Mouse (Mus musculus) splenic B cell, adult 2 months (primary cell): ENCODE data around the gene Tssk4.

Source experiments
- DNase-seq: peaks from one replicate; pipeline ENCODE4 v3.0.0-alpha.2; 2011; ENCODE audit warnings: low read depth, low spot score
- H3K27me3 ChIP-seq: 2 replicates; pipeline ENCODE4 v1.6.1; 2012; ENCODE audit warnings: mild to moderate bottlenecking, low read length, moderate library complexity, mixed read lengths; ENCODE audit not compliant: control insufficient read depth, poor library complexity, insufficient read depth, severe bottlenecking
- H3K36me3 ChIP-seq: 2 replicates; pipeline ENCODE4 v1.6.1; 2012; ENCODE audit warnings: mild to moderate bottlenecking, low read length, moderate library complexity, mixed read lengths; ENCODE audit not compliant: control insufficient read depth, poor library complexity, insufficient read depth, severe bottlenecking

Gene Tssk4

DNA sequence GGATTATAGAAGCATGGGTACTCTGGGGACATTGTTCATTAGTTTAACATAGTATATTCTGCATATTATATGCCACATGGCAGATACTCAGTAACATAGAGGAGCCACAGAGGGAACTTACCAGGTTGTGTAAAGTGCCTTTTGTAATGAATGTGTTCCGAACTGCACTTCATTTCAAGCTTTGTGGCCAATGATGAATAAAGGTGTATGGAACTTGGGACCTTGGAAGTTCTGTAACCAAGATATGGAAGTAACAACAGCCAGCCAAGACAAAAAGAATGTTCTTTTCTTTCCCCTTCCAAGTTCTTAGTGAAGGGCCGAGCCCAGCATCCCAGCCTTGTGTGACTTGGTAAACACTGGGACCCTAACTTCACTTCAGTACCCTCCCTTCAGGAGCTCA, at the start of gene Tssk4:
TSS of gene Tssk4 (plus strand) at position 301 of the 400 bp plus-strand sequence.
- Histone ChIP-seq H3K27me3 (no peaks in the 10 kb centered on the region), H3K36me3 (no peaks in the 10 kb centered on the region)
- DNase-seq = no peak

DNA sequence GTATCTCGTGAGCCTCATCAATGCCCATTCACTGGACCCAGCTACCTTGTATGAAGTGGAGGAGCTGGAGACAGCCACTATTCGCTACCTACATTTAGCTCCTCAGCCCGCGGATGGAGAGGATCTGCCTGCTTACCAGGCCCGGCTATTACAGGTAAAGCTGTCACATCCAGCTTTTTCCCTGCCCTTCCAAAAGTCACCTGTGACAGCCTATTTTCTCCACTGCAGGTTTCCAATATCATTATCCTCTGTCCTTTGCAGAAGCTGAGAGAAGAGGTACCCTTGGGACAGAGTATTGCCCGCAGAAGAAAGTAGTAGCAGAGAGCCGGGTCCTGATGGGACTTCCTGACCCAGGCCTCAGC, 46.7 kb upstream of the Tssk4 start, which contains the start of gene Irf9:
TSS of gene Irf9 (plus strand) at position 301 of the 362 bp plus-strand sequence.
- DNase-seq = no peak
- H3K27me3 ChIP-seq = no peaks in the 10 kb centered on the region
- peaks cover 20% of the 10 kb centered on the region for H3K36me3 ChIP-seq

DNA sequence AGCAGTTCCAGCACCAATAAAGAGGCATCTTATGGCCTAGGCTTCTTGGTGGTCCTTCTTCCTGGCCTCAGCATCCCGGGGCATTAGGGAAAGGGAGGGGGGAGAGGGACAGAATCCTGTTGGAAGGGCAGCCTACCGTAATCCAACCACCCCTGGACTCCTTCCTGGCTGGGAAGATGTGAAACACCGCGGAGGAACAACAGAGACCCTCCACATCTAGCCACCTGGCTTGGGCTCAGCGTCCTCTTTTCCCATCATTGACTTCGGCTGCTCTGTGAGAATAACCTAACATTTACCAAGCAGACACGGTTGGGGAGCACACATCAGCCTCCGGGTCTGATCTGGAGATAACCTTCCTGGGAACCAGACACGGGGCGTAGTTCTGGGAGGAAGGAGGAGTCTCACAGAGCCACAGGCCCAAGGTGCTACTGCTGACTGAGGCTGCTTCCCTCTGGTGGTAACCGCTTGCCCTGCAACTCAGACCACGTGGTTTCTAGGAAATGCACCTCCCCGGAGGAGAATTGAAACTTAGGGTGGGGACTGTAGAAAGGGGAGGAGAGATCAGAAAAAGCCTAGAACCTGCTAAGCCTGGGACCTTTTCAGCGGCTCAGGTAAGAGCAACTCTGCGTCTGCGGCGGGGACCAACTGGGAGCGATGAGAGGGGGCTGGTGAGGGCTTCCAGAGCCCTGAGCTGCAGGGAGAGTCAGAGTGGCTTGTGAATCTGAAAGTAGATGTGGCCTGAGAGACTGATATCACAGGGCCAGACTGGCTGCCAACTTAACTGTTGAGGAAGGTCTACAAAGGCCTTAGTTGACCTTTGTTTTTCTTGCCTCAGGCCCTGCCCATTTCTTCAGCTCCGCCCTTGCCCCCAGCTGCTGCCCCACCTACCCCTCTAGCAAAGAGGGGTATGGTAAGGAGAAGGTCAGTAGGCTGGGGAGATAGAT, 46.1 kb upstream of the Tssk4 start:
- no peaks in the 10 kb centered on the region for H3K27me3 ChIP-seq
- peaks cover 19% of the 10 kb centered on the region for H3K36me3 ChIP-seq
- peak; percentile 96 for DNase-seq

DNA sequence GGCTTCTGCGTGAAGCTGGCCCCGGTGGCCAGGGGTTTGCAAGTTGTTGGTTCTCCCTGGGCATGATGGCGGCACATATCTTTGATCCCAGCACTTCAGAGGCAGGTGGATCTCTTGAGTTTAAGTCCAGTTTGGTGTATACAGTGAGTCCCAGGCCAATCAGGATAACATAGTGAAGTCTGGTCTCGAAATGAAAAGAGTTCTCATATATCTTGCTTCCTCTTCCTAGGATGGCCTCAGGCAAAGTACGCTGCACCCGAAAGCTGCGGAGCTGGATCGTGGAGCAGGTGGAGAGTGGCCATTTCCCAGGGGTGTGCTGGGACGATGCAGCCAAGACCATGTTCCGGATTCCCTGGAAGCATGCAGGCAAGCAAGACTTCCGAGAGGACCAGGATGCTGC, 45.2 kb upstream of the Tssk4 start:
- Histone ChIP-seq H3K36me3 (peaks cover 20% of the 10 kb centered on the region), H3K27me3 (no peaks in the 10 kb centered on the region)
- DNase-seq = no peak

DNA sequence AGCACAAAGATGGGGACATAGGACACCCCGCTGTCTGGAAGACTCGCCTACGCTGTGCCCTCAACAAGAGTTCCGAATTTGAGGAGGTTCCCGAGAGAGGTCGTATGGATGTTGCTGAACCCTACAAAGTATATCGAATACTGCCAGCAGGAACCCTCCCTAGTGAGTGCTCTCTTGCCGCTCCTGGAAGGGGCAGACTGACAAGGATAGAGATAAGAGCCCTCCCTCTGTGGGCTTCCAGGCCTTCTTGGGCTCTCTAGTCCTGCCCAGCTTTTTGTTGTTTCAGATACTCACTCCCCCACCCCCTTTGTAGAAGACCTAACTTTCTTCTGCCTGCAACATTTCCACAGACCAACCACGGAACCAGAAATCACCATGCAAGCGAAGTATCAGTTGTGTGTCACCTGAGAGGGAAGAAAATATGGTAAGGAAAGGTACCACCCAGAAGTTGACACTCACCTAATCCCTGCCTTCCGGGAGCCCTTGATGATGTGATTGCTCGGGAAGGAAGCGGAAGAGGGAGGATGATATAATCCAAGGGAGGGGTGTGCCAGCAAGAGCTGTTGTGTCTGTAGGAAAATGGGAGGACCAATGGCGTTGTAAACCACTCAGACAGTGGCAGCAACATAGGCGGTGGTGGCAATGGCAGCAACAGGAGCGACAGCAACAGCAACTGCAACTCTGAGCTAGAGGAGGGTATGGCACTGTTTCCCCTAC, 44.1 kb upstream of the Tssk4 start:
- no peak for DNase-seq
- H3K36me3 ChIP-seq = peaks cover 20% of the 10 kb centered on the region
- no peaks in the 10 kb centered on the region for H3K27me3 ChIP-seq

DNA sequence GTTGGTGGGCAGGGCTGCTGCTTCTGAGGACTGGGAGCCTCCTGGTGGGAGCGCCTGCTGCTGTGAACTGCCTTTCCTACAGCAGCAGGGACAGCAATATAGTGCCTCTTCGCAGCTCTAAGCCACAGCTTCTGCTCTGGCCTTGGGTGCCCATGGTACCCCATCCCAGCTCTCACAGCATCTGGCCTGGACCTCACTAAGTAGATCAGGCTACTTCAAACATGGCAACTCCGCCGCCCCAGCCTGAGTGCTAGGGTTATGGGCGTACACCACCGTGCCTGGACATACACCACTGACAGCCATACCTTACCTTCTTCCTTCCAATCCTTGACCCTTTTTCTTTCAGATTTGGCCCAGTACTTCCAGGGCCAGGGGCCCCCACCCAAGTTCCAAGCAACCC, 41.6 kb upstream of the Tssk4 start:
- Histone ChIP-seq H3K36me3 (peaks cover 14% of the 10 kb centered on the region), H3K27me3 (no peaks in the 10 kb centered on the region)
- DNase-seq = no peak

DNA sequence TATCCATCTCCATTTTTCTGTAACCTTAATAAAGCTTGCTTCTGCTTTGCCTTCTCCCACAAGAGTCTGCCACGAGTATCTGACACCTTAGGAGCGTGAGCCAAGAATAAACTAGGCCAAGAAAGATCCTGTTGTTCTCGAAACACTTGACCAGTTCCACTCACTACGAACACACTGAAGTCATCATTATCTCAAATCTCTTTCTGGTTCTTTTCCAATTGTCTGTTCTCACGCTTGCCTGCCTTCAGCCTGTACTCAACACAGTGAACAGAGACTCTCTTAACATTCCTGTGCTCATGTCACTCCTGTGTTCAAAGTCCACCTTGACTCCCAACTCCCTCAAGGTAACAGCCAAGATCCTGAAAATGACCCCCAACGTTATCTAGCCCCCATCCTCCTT, 36.6 kb upstream of the Tssk4 start:
- DNase-seq = no peak
- no peaks in the 10 kb centered on the region for H3K27me3 ChIP-seq
- peaks cover 4% of the 10 kb centered on the region; the same call in 1 of the 2 replicates for H3K36me3 ChIP-seq

DNA sequence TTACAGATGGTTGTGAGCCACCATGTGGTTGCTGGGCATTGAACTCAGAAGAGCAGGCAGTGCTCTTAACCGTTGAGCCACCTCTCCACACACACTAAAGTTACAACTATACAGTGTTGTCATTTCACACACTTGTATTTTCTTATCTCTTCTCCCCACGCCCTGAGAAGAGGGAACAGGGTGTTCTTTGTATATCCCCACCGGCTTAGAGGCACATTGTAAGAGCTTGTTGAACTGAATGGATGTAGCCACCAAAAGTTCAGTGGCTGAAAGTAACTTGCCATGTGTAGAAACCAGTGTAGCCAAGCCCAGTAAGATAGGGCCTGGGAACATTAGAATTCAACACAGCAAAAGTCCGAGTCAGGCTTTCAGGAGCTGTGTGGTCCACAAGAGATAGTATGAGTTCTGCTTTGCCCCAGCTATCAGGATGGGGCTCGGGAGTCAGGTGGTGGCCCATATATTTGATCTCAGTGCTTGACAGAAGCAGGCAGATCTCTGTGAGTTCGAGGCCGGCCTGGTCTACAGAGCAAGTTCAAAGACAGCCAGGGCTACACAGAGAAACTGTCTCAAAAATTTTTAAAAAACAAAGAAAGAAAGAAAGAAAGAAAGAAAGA, 35.3 kb upstream of the Tssk4 start:
- no peak for DNase-seq
- Histone ChIP-seq H3K36me3 (no peaks in the 10 kb centered on the region; the same call in 1 of the 2 replicates), H3K27me3 (no peaks in the 10 kb centered on the region)

DNA sequence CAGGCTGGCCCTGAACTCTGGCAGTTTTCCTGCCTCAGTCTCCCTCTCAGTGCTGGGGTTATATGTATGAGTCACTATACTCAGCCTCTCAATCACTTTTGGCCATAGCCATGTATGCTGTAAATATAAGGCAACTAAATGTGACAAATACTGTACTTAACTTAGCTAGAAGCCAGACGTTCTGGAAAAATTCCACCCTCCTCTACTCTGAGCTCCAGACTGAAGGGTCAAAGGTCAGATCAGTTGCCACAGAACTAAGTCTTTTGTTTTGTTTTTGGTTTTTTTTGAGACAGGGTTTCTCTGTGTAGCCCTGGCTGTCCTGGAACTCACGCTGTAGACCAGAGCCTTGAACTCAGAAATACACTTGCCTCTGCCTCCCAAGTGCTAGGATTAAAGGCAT, 34.1 kb upstream of the Tssk4 start:
- no peak for DNase-seq
- no peaks in the 10 kb centered on the region for H3K36me3 ChIP-seq
- H3K27me3 ChIP-seq = no peaks in the 10 kb centered on the region

DNA sequence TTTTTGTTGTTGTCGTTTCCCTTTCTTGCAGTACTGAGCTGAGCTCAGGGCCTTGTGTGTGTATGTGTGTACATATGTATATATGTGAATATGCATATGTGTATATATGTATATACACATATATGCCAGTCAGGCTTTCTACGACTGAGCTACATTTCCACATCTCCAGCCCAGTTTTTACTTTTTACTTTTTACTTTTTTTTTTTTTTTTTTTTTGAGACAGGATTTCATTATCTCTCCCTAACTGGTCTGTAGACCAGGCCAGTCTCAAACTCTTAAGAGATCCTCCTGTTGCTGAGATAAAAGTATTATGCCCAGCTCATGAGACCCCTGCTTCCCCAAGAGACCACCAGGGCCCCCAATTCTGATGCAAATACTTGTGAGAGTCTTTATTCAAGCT, 33.1 kb upstream of the Tssk4 start:
- Histone ChIP-seq H3K27me3 (no peaks in the 10 kb centered on the region), H3K36me3 (no peaks in the 10 kb centered on the region)
- no peak for DNase-seq

DNA sequence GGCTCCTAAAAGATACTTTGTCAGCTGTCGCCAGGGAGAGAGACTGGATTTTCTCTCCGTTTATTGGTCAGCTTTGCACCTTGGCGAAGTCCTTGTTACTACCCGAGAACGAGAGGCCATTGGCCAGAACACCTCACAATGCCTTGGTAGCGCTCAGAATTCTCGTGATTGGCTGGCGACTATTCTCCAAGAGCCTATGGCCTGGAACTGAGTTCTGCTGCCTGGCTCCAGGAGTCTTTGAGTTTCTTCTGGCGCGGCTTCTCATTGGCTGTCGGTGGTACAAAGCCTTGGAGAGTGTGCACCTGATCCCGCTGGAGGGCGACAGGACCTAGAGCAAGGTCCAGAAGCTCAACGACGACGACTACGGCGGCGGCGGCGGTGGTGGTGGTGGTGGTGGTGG, 32.2 kb upstream of the Tssk4 start, which contains the start of gene Rec8:
TSS of gene Rec8 (plus strand) at position 216 of the 400 bp plus-strand sequence.
- DNase-seq = peak; percentile 53
- Histone ChIP-seq H3K36me3 (no peaks in the 10 kb centered on the region), H3K27me3 (no peaks in the 10 kb centered on the region)

DNA sequence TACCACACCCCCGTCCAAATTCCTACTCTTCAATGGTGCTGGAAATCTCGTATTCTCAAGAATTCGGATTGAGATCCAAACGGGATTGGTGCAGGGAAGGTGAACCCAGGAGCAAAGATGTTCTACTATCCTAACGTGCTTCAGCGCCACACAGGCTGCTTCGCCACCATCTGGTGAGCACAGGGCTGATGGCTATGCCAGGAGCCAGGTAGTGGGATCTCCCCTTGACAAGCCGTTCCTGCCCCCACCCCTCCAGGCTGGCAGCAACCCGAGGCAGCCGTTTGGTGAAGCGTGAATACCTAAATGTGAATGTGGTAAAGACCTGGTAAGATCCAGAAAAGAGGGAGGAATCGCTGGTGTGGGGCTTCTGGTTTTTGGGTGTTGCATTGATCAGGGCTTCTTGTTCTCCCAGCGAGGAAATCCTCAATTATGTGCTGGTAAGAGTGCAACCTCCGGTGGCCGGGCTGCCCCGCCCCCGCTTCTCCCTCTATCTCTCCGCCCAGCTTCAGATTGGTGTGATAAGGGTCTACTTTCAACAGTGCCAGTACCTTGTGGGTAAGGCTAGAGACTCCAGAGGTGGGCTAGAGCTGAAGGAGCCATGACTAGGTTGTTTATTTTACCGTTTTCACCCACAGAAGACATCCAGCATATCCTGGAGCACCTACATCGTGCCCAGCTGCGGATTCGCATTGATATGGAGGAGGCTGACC, 31.3 kb upstream of the Tssk4 start:
- H3K27me3 ChIP-seq = no peaks in the 10 kb centered on the region

DNA sequence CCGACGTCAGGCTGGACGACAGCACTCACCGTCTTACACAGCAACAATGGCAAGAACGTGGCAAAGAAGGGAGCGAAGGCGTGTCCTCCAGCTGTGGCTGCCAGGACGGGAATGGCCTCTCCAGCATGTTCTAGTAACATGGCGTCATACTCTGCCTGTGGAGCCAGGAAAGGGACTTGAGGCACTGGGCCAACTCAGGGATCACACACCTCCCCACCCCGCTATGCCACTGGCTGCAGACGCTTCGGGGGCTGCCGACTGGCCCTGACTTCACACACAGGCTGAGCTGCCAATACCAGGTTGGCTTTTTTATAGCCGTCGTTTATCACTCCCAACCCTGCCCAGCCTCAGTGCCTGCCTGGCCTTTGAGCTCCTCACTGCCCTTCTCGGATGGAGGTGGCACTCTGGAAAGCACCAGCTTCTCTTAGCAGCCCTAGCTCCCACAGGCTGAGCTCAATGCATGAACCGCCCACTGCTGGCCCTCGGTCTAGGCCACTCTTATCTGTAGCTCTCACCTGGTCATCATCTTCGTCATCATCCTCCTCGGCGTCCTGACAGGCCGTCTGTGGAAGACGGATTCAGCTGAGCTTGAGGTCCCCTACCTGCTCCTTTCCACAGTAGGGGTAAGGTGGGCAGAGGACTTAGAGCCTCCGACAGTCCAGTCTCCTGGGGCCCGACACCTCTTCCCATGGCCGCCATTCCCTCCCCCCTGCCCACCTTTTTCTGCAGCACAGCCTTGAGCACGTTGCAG, 21.7 kb upstream of the Tssk4 start:
- Histone ChIP-seq H3K27me3 (no peaks in the 10 kb centered on the region), H3K36me3 (peaks cover 7% of the 10 kb centered on the region)
- no peak for DNase-seq

More for the DNA sequence above, 31.3 kb upstream of the Tssk4 start:
- DNase-seq = no peak
- H3K36me3 ChIP-seq = no peaks in the 10 kb centered on the region

DNA sequence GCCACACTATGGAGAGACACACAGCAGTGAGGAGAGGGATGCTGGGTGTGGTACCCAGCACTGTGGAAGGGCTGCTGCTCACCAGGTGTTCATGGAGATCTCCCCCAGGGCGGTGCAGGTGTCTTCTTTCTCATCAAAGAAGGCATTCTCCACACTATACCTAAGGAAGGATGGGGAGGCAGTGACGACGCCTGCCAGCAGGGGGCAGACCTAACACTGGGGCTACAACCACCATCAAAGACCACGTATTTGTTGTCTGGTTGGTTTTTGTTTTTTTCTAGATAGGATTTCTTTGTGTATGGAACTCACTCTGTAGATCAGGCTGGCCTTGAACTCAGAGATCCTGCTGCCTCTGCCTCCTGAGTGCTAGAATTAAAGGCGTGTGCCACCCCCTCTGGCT, 20.7 kb upstream of the Tssk4 start:
- Histone ChIP-seq H3K27me3 (no peaks in the 10 kb centered on the region), H3K36me3 (peaks cover 7% of the 10 kb centered on the region)
- DNase-seq = peak; percentile 82
